ENCODE assay signal across 12 mouse cellular contexts in the genomic region with DNA sequence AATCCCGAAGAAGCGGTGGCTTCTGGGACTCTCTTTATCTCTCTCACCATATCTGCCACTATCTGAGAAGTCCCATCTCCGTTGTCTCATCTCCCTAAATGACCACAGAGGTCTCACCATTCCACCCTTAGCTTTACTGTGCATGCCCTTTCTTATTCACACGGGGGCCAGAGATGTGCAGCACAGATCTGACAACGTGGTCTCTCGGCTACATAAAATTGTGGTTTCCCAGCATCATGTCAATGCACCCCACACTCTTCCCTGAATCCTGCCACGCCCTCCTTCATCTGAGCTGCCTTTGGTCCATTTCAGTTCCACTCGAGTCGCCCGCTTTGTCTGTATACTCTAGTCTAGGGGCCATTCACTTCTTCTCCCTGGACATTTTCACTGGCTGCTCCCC.
"Had no signal": no experiment of that assay in that cellular context is flagged by ENCODE, and none has a peak within 500 bp of the region (broad histone marks: within the 10 kb centered on the region; RNA-seq: fewer than 3 reads in every experiment).

No protein-coding gene starts in this region.

- H3K27ac ChIP-seq: neural tube, embryonic 13.5 days; neural tube, embryonic 15.5 days; stomach, embryonic 15.5 days; stomach, postnatal 0 days had no signal

- H3K36me3 ChIP-seq: neural tube, embryonic 13.5 days; neural tube, embryonic 15.5 days; stomach, embryonic 15.5 days had no signal

- H3K4me2 ChIP-seq: neural tube, embryonic 13.5 days; neural tube, embryonic 15.5 days; stomach, embryonic 15.5 days had no signal

- H3K9me3 ChIP-seq: neural tube, embryonic 13.5 days; neural tube, embryonic 15.5 days; stomach, embryonic 15.5 days had no signal

- H3K27me3 ChIP-seq: neural tube, embryonic 13.5 days; neural tube, embryonic 15.5 days; stomach, embryonic 15.5 days had no signal

- H3K4me3 ChIP-seq: neural tube, embryonic 13.5 days; neural tube, embryonic 15.5 days; stomach, embryonic 15.5 days had no signal

- DNase-seq: right cerebral cortex, postnatal 14 days; right cerebral cortex, postnatal 25 days; spleen, adult 18-20 months; thymus, adult 18-20 months; thymus, adult 2 months; thymus, postnatal 14 days; thymus, postnatal 25 days; thymus, postnatal 36 days had no signal

- H3K9ac ChIP-seq: neural tube, embryonic 13.5 days; neural tube, embryonic 15.5 days; stomach, embryonic 15.5 days had no signal
